Mouse (Mus musculus) gastrocnemius, postnatal 25 days (tissue): ENCODE data around the gene Eef1a1. TPM values are rescaled to one million over a fixed set of nuclear protein-coding genes. Genes with fewer than 3 reads are reported as not detected.
"Not testable (repeated sequence)": the region's sequence is repeated elsewhere in the genome, so short reads cannot be mapped to it uniquely, and the experiment has no call there.

Experiments
- DNase-seq: peaks from one replicate; pipeline ENCODE4 v3.0.0; 2022
- long read RNA-seq, 2 experiments: library from polyadenylated mRNA; stranded (forward); transcript quantifications; one replicate each; pipeline ENCODE4 v2.0.0; 2021
- total RNA-seq, 2 experiments: library from RNA; stranded (reverse); gene quantifications; 1 replicate in 1 of 2; 2 replicates in 1 of 2; pipeline ENCODE4 v1.2.3; 2021

Eef1a1 gene
- total RNA-seq = 100 to 1,000 TPM; 488 to 752 TPM
- long read RNA-seq, experiment 1, transcript Eef1a1-201 (8 exons, 1,794 nt) = major isoform, 27 of 45 reads
- long read RNA-seq, experiment 1, partial matches to known transcripts = 18 of 45 reads
- long read RNA-seq, experiment 1, other reads (novel, unspliced or antisense) = 0 of 45 reads
- long read RNA-seq, experiment 2, transcript Eef1a1-201 (8 exons, 1,794 nt) = major isoform, 45 of 82 reads
- long read RNA-seq, experiment 2, partial matches to known transcripts = 36 of 82 reads
- long read RNA-seq, experiment 2, other reads (novel, unspliced or antisense) = 1 of 82 reads

- DNase-seq = peak; percentile 26
Measured at GRCm38 (mm10) chr9:78488890-78489420, at the start of gene Eef1a1. TSS of gene Eef1a1 (minus strand) at chr9:78489151.

GRCm38 (mm10) chr9:78538421-78538820 lies 49.5 kb upstream of the Eef1a1 start:
- no peak for DNase-seq

GRCm38 (mm10) chr9:78537154-78537873 lies 48.4 kb upstream of the Eef1a1 start:
- DNase-seq = peak; percentile 84

- no peak for DNase-seq
Measured at GRCm38 (mm10) chr9:78534606-78535005, 45.7 kb upstream of the Eef1a1 start.

- DNase-seq = no peak
Measured at GRCm38 (mm10) chr9:78533296-78533935, 44.5 kb upstream of the Eef1a1 start.

DNA sequence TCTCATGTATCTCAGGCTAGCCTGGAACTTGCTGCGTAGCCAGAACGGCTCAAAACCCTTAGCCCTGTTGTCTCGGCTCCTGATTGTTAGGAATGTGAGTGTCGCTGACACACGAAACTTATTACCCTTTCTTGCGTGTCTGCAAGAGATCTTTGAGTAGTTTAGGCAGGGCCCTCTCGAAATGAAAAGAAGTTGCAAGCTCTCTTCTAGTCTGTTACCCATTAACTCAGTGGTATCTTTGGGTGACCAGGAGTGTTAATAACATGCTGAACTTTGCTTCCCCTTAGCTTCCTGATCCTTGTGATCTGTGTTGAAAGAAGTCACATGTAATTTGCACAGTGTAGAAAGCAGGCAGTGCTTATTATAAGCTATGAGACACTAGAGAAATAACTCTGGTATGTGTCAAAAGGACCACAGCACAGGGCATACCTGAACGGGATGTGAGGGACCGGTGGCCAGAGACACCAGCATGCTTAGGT lies 43.4 kb upstream of the Eef1a1 start:
- DNase-seq = no peak

DNA sequence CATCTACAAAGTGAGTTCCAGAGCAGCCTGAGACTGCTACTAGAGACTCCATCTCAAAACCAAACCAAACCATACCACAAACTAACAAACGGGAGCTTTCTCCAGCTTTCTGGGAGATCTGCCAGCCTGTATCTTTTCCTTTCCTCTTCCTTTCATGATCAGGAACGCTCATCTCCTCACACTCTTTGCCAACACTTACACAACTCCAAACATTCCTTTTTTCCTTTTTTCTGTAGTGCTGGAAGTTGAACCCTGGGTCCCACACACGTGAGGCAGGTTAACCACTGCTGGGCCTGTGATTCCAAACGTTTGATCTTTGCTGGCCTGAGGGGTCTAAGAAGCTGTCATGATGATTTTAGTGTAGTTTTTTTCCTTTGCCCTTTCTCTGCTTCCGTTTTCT lies 42.9 kb upstream of the Eef1a1 start:
- no peak for DNase-seq

DNA sequence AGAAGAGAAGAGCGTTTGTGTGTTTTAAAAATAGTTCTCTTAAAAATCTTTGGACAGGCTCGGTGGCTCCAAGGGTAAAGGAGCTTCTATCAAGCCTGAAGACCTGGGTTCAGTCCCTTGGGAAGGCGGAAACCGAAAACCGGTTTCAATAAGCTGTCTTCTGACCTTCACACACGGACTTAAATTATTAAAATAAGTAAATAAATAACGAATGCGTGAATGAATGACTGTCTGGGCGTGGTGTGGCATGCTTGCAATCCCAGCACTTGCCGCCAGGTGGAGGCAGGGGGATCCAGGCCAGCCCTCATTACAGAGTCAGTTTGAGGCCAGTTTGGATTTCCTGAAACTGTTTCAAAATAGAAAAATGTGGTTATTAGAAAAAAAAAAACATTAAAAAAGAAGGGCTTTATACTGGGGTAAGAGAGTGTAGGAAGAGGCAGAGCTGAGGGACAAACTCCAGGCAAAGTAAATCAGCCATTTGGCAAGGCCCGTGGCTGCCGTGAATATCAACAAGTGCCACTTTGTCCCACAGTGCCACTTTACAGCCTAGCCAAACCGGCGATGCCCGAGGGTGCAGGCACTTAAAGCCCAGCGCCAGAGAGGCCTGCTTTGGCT lies 38.9 kb upstream of the Eef1a1 start:
- peak; percentile 47 for DNase-seq

DNA sequence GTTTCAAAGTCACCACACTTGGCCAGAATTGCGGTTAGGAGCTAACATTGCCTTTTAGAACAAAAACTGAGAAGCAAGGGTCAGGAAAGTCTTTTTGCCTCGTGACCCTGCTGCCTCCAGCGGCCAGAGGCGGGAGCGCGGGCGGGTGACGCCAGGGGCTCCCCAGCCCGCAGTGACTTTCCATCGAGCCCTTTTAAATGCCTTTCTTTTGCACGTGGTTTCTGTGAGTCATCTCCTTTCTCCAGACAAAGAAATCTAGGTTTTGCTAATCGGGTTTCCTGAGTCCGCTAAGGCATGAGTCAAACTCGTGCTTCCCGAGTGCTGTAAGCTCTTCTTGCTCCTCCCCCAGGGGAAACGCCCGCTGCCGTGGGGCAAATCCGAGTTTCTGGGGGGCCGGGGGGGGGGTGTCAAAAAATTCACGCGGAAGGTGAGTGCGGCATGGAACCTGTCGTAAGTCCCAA lies 38.4 kb upstream of the Eef1a1 start:
- peak; percentile 59 for DNase-seq

- no peak for DNase-seq
Measured at GRCm38 (mm10) chr9:78526206-78526605, 37.3 kb upstream of the Eef1a1 start.

- DNase-seq = no peak
Measured at GRCm38 (mm10) chr9:78525451-78526135, 36.6 kb upstream of the Eef1a1 start.

DNA sequence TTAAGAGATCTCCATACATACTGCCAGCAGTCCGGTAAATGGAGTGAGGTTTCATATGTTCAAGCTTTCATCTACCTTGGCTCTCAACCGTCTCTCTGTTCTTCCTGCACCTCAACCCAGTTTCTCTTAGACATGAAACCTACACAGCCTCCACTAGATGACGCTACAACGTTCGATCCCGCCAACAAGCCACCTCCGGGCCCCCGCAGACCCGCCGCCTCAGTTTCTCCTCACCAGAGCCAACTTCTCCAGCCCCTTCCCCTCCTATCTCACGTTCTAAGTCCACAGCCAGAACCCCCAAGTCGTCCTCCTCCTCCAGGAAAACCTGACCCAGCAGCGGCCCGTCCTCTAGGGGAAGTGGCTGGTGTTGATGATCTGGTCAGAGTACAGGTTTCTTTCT lies 32.7 kb upstream of the Eef1a1 start:
- DNase-seq = no peak

- no peak for DNase-seq
Measured at GRCm38 (mm10) chr9:78520780-78521601, 32.0 kb upstream of the Eef1a1 start.

- DNase-seq = no peak
Measured at GRCm38 (mm10) chr9:78520127-78520779, 31.3 kb upstream of the Eef1a1 start.

DNA sequence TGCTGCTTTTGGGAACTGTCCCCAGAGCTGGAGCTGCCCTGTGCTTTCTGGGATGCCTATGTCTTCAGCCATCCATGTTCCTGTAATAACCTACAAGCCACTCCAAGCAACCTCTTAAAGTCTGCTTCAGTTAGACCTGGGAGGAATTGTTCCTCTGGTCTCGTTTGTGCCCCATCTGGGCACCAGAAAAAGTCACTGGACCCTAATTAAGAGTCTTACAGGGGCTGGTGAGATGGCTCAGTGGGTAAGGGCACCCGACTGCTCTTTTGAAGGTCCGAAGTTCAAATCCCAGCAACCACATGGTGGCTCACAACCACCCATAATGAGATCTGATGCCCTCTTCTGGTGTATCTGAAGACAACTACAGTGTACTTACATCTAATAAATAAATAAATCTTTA lies 28.3 kb upstream of the Eef1a1 start:
- not testable (repeated sequence) for DNase-seq

- DNase-seq = no peak
Measured at GRCm38 (mm10) chr9:78516125-78516524, 27.2 kb upstream of the Eef1a1 start.

DNA sequence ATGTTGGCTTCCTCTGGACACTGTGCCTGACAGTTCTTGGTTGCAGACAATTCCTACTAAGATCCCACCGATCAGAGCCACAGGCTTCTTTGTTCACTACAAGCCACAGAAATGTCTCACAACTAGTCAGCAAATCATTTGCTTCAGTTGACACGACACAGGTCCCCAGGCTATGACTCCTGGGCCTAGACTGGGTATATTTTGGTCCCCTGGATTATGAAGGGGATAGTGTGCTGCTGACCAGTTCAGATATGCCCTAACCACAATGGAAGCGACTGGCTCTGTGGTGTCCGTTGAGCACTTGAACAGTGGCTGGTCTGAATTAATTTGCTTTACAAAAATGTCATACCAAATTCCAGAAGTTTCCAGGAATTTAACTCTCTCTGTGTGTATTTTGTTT lies 25.7 kb upstream of the Eef1a1 start:
- no peak for DNase-seq

GRCm38 (mm10) chr9:78513776-78514500 lies 25.0 kb upstream of the Eef1a1 start:
- DNase-seq = peak; percentile 64

DNA sequence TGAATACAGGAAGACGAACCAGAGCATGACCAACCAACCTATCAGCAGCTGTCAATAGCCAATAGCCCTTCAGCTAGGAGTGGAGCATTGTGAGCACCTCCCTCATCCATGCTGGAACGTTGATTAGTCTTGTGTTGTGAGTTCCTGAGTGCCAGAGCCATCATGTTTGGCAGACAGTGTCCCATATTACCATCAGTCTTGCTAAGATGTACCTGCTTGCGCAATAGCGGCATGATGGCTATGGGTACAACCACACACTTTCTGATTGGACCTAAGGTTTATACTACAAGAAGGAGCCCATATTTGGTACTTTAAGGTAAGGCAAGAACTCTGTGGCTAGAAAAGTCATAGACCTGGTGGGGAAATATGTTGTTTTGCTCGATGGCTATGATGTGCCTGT lies 22.8 kb upstream of the Eef1a1 start:
- DNase-seq = no peak
